Mouse (Mus musculus) gastrocnemius, postnatal 14 days (tissue): ENCODE measurements around the gene Prrg2. TPM values are rescaled to one million over a fixed set of nuclear protein-coding genes. Genes with fewer than 3 reads are reported as not detected.

ENCODE experiments used
- DNase-seq: peaks from one replicate; pipeline ENCODE4 v3.0.0; 2021; ENCODE audit warnings: mixed read lengths
- intact Hi-C: fragments of 180-260 bp; cut with DNase I; formaldehyde crosslinking; loops from one replicate; pipeline ENCODE4 v1.15.1; 2025; ENCODE audit warnings: low total_unique reads
- total RNA-seq, 2 experiments: library from RNA; stranded (reverse); gene quantifications; 2 replicates each; pipeline ENCODE4 v1.2.3; 2021

Prrg2 gene
- total RNA-seq, 2 experiments from 2014 or later = 7.2 to 7.6 TPM

GRCm38 (mm10) chr7:45091001-45091990 is 28.8 kb upstream of the Prrg2 start:
- intact Hi-C loops = no loop called here

GRCm38 (mm10) chr7:45090251-45090977 is 27.9 kb upstream of the Prrg2 start:
- no peak for DNase-seq
- intact Hi-C loops = no loop called here

More at GRCm38 (mm10) chr7:45091001-45091990, 28.8 kb upstream of the Prrg2 start:
- peak; percentile 57 for DNase-seq

- DNase-seq = no peak
- intact Hi-C loops = no loop called here
Measured at GRCm38 (mm10) chr7:45088597-45088996, 26.1 kb upstream of the Prrg2 start.

- intact Hi-C loops = no loop called here
- DNase-seq = no peak
Measured at GRCm38 (mm10) chr7:45086084-45086483, 23.6 kb upstream of the Prrg2 start.

GRCm38 (mm10) chr7:45083300-45083890 is 20.9 kb upstream of the Prrg2 start:
- intact Hi-C loops = no loop called here
- DNase-seq = no peak

GRCm38 (mm10) chr7:45082401-45083299 is 20.2 kb upstream of the Prrg2 start:
- peak; percentile 65 for DNase-seq
- intact Hi-C loops = no loop called here

- DNase-seq = no peak
- intact Hi-C loops = no loop called here
Measured at GRCm38 (mm10) chr7:45081016-45081415, 18.5 kb upstream of the Prrg2 start.

- peak; percentile 88 for DNase-seq
- intact Hi-C loops = loop anchor here (2.0 kb wide), 1 partner anchor 57 kb away; the partner anchor contains the start of genes Flt3l and Gm45713
Measured at GRCm38 (mm10) chr7:45079856-45080255, 17.4 kb upstream of the Prrg2 start.

- intact Hi-C loops = loop anchor here (2.0 kb wide), 1 partner anchor 58 kb away; the partner anchor contains the start of genes Flt3l and Gm45713
- peak; percentile 77 for DNase-seq
Measured at GRCm38 (mm10) chr7:45078513-45078912, 16.0 kb upstream of the Prrg2 start.

- intact Hi-C loops = loop anchor here (2.0 kb wide), 1 partner anchor 59 kb away; the partner anchor contains the start of genes Flt3l and Gm45713
- no peak for DNase-seq
Measured at GRCm38 (mm10) chr7:45077829-45078228, 15.4 kb upstream of the Prrg2 start.

- intact Hi-C loops = no loop called here
- DNase-seq = no peak
Measured at GRCm38 (mm10) chr7:45077322-45077721, 14.8 kb upstream of the Prrg2 start.

GRCm38 (mm10) chr7:45076501-45076900 is 14.0 kb upstream of the Prrg2 start:
- DNase-seq = no peak
- intact Hi-C loops = no loop called here

GRCm38 (mm10) chr7:45075405-45075804 is 12.9 kb upstream of the Prrg2 start:
- DNase-seq = peak; percentile 57
- intact Hi-C loops = no loop called here

GRCm38 (mm10) chr7:45073949-45074348 is 11.5 kb upstream of the Prrg2 start:
- intact Hi-C loops = no loop called here
- no peak for DNase-seq

- intact Hi-C loops = no loop called here
- no peak for DNase-seq
Measured at GRCm38 (mm10) chr7:45073171-45073707, 10.8 kb upstream of the Prrg2 start.

GRCm38 (mm10) chr7:45072230-45072629 is 9.8 kb upstream of the Prrg2 start:
- intact Hi-C loops = no loop called here
- no peak for DNase-seq

GRCm38 (mm10) chr7:45069671-45070070 is 7.2 kb upstream of the Prrg2 start:
- intact Hi-C loops = no loop called here
- no peak for DNase-seq

GRCm38 (mm10) chr7:45068000-45068318 is 5.5 kb upstream of the Prrg2 start:
- peak; percentile 53 for DNase-seq
- intact Hi-C loops = no loop called here
